Mouse (Mus musculus) C2C12 (cell line): Measurements from ENCODE around the gene Rps6kc1.

ENCODE experiments used
- CEBPB ChIP-seq: IDR thresholded peaks from one replicate; pipeline ENCODE4 v1.6.1; 2011; ENCODE audit warnings: low read depth, mild to moderate bottlenecking, control low read depth, moderate library complexity
- CTCF ChIP-seq: IDR thresholded peaks from one replicate; pipeline ENCODE4 v1.5.1; 2011; ENCODE audit not compliant: control insufficient read depth, insufficient read depth, insufficient read length
- MAX ChIP-seq: IDR thresholded peaks from one replicate; pipeline ENCODE4 v1.6.1; 2011; ENCODE audit warnings: mild to moderate bottlenecking, control low read depth
- MYOD1 ChIP-seq: IDR thresholded peaks from one replicate; pipeline ENCODE4 v1.6.1; 2011; ENCODE audit warnings: low read depth; ENCODE audit not compliant: control insufficient read depth, insufficient read length

DNA sequence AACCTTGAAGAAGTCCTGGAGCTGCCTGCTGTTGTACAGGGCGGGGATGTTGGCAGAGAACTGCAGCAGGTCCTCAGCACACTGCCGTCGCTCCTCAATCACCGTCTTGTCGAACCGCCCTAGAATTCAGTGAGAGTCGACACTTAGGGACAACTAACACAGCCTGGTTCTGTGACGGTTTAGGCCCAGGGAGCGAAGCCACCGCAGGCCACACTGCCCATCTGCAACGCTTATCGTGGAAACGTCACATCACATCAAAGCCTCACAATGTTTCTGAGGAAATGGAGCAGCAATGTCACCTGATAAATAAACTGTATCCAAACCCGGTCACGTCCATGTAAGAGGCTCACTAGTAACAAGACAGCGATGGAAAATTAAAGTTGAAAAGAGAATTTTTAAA, 22.9 kb downstream of the Rps6kc1 start:
- TF ChIP-seq CTCF (no peak), MYOD1 (no peak), MAX (no peak), CEBPB (no peak)
